25 mouse cellular contexts compared by ENCODE assay signal in genomic region chrX:11097581-11098254, GRCm38 (mm10).
A peak's percentile ranks its signal among the peaks of the same experiment; 100 is the strongest.
DNase-seq lines count a peak whose midpoint lies in the region; ATAC-seq and TF ChIP-seq lines count a peak whose summit lies in the region.
"Had no signal": no experiment of that assay in that cellular context is flagged by ENCODE, and none has a peak within 500 bp of the region (broad histone marks: within the 10 kb centered on the region; RNA-seq: fewer than 3 reads in every experiment).

No protein-coding gene starts in this region.

- no peak for DNase-seq in forebrain, embryonic 14.5 days (ENCODE audit: low spot score)
- DNase-seq in forebrain, postnatal 0 days = no peak
- peak; percentile 26 for DNase-seq in liver, adult 2 months (ENCODE audit: extremely low read depth, low read depth, low spot score)
- no peak for DNase-seq in liver
- peak; percentile 65 to 70 for DNase-seq in lung, adult 18-20 months
- DNase-seq in lung, postnatal 14 days = peak; percentile 32
- DNase-seq in layer of hippocampus, adult 18-20 months (ENCODE audit: low spot score in 2 of 2) = no peak
- no peak for DNase-seq in adrenal gland, postnatal 36 days
- DNase-seq: cerebellum, adult 11-12 months; cerebellum, postnatal 14 days; embryo, embryonic 11 days; gastrocnemius, postnatal 25 days; kidney, adult 18-20 months; kidney, postnatal 4 days; right cerebral cortex, adult 18-20 months; right cerebral cortex, postnatal 4 days; thymus, adult 18-20 months; thymus, postnatal 36 days had no signal

- no peaks in the 10 kb centered on the region for H3K9me3 ChIP-seq in forebrain, embryonic 14.5 days (replicated peaks; ENCODE audit: control insufficient read depth, low read length)
- H3K9me3 ChIP-seq in forebrain, postnatal 0 days (ENCODE audit: low read length) = no peaks in the 10 kb centered on the region
- H3K9me3 ChIP-seq: embryonic facial prominence, embryonic 13.5 days; liver, embryonic 15.5 days had no signal

- H3K27me3 ChIP-seq in forebrain, embryonic 14.5 days (replicated peaks; ENCODE audit: control insufficient read depth, insufficient read depth, low read length) = no peaks in the 10 kb centered on the region
- H3K27me3 ChIP-seq in forebrain, postnatal 0 days (ENCODE audit: insufficient read depth, low read length) = no peaks in the 10 kb centered on the region
- H3K27me3 ChIP-seq in liver, adult 2 months (ENCODE audit: control insufficient read depth, insufficient read depth, low read length) = no peaks in the 10 kb centered on the region
- H3K27me3 ChIP-seq: liver, embryonic 15.5 days had no signal

- peak; percentile 54; the same call in 1 of the 2 replicates for ATAC-seq in forebrain, embryonic 14.5 days
- ATAC-seq in forebrain, postnatal 0 days = no peak
- ATAC-seq: CD4-positive, CD25-positive, alpha-beta regulatory T cell, adult 4 months; inflammation-experienced regulatory T-cells, adult 6 months had no signal

- H3K27ac ChIP-seq in forebrain, embryonic 14.5 days (ENCODE audit: low read depth, low read length) = no peak overlapping the region
- H3K27ac ChIP-seq in forebrain, postnatal 0 days (ENCODE audit: low read depth, low read length) = no peak overlapping the region
- H3K27ac ChIP-seq in liver, adult 2 months (replicated peaks; ENCODE audit: insufficient read depth, low read depth, low read length) = no peak overlapping the region
- H3K27ac ChIP-seq: embryonic facial prominence, embryonic 13.5 days; left cerebral cortex, adult 2 months; liver, embryonic 15.5 days had no signal

- H3K4me2 ChIP-seq in forebrain, embryonic 14.5 days (ENCODE audit: low read length) = no peak overlapping the region
- H3K4me2 ChIP-seq in forebrain, postnatal 0 days (ENCODE audit: low read depth) = no peak overlapping the region
- H3K4me2 ChIP-seq: embryonic facial prominence, embryonic 13.5 days; liver, embryonic 15.5 days; midbrain, embryonic 11.5 days had no signal

- no peaks in the 10 kb centered on the region for H3K79me2 ChIP-seq in liver, adult 2 months (ENCODE audit: control insufficient read depth, insufficient read depth, low read length)

- no peak for TF ChIP-seq CTCF in forebrain, postnatal 0 days (IDR thresholded peaks at IDR 0.05; ENCODE audit: low read depth)
- TF ChIP-seq CTCF in liver, adult 2 months (IDR thresholded peaks at IDR 0.05; ENCODE audit: low read depth, low read length) = no peak

- peaks cover 12% of the 10 kb centered on the region for H3K4me1 ChIP-seq in forebrain, embryonic 14.5 days (ENCODE audit: control insufficient read depth, insufficient read depth, low read length)
- no peaks in the 10 kb centered on the region for H3K4me1 ChIP-seq in forebrain, postnatal 0 days (ENCODE audit: insufficient read depth)
- H3K4me1 ChIP-seq in liver, adult 2 months (ENCODE audit: control insufficient read depth, insufficient read depth, low read length) = no peaks in the 10 kb centered on the region
- H3K4me1 ChIP-seq: embryonic facial prominence, embryonic 13.5 days; liver, embryonic 15.5 days had no signal

- no peak overlapping the region for H3K9ac ChIP-seq in forebrain, embryonic 14.5 days (ENCODE audit: low read length)
- no peak overlapping the region for H3K9ac ChIP-seq in forebrain, postnatal 0 days
- H3K9ac ChIP-seq in liver, adult 2 months (ENCODE audit: low read depth, low read length) = no peak overlapping the region
- H3K9ac ChIP-seq: embryonic facial prominence, embryonic 13.5 days; liver, embryonic 15.5 days had no signal

- H3K36me3 ChIP-seq in forebrain, embryonic 14.5 days (ENCODE audit: control insufficient read depth, insufficient read depth, low read length) = no peaks in the 10 kb centered on the region
- H3K36me3 ChIP-seq in forebrain, postnatal 0 days (ENCODE audit: insufficient read depth) = no peaks in the 10 kb centered on the region
- no peaks in the 10 kb centered on the region for H3K36me3 ChIP-seq in liver, adult 2 months (ENCODE audit: control insufficient read depth, insufficient read depth, low read length)
- H3K36me3 ChIP-seq: embryonic facial prominence, embryonic 13.5 days; liver, embryonic 15.5 days had no signal

- no peak overlapping the region for H3K4me3 ChIP-seq in forebrain, embryonic 14.5 days (ENCODE audit: low read depth, low read length)
- no peak overlapping the region for H3K4me3 ChIP-seq in forebrain, postnatal 0 days (ENCODE audit: low read depth, low read length)
- H3K4me3 ChIP-seq in liver, adult 2 months (ENCODE audit: insufficient read depth, low read depth, low read length) = no peak overlapping the region
- H3K4me3 ChIP-seq: embryonic facial prominence, embryonic 13.5 days; erythroblast, embryonic 14.5 days; left cerebral cortex, adult 2 months; liver, embryonic 15.5 days had no signal

- 49% methylated on average over 9 of the region's 9 CpGs for whole genome bisulfite sequencing in forebrain, embryonic 14.5 days
- WGBS in forebrain, postnatal 0 days = 52% methylated on average over 9 of the region's 9 CpGs
- WGBS in liver, adult 2 months = 51% methylated on average over 9 of the region's 9 CpGs

- no peak for TF ChIP-seq POLR2A in liver, adult 2 months (IDR thresholded peaks at IDR 0.05; ENCODE audit: extremely low read depth, insufficient read depth, low read length)

Comparison
In these comparisons a context has a peak if more than half of its experiments do, and no peak if none do; other contexts are left out.
1. DNase-seq: peak in liver, adult 2 months (single experiment), lung, adult 18-20 months (2 of 2) and lung, postnatal 14 days (single experiment); none in forebrain, embryonic 14.5 days (single experiment), forebrain, postnatal 0 days (single experiment), liver (single experiment), layer of hippocampus, adult 18-20 months (0 of 2) and adrenal gland, postnatal 36 days (0 of 2).